Mouse (Mus musculus) lung, embryonic 14.5 days (tissue): ENCODE results near the gene Cyth4. TPM values are rescaled to one million over a fixed set of nuclear protein-coding genes. Genes with fewer than 3 reads are reported as not detected.

Source experiments
- ATAC-seq: fragments of 200-750 bp; cut with Nextera tagmentation; 2 replicates; pipeline ENCODE4 v1.8.0; 2017; ENCODE audit warnings: mild to moderate bottlenecking, moderate TSS enrichment, moderate library complexity; ENCODE audit not compliant: insufficient read depth
- DNase-seq: peaks from one replicate; pipeline ENCODE4 v3.0.0-alpha.2; 2015
- H3K27ac ChIP-seq: fragments of 300-500 bp; sonication (generic); 2 replicates; pipeline ENCODE4 v1.5.1; 2014; ENCODE audit warnings: low read depth, mild to moderate bottlenecking, moderate library complexity
- H3K27me3 ChIP-seq: fragments of 300-500 bp; sonication (generic); 2 replicates; pipeline ENCODE4 v1.6.1; 2014; ENCODE audit warnings: low read length, control low read depth; ENCODE audit not compliant: insufficient read depth
- H3K36me3 ChIP-seq: fragments of 300-500 bp; sonication (generic); 2 replicates; pipeline ENCODE4 v1.6.1; 2014; ENCODE audit warnings: control low read depth; ENCODE audit not compliant: insufficient read depth
- H3K4me1 ChIP-seq: fragments of 300-500 bp; sonication (generic); 2 replicates; pipeline ENCODE4 v1.6.1; 2014; ENCODE audit warnings: antibody characterized with exemption, control low read depth; ENCODE audit not compliant: insufficient read depth
- H3K4me2 ChIP-seq: fragments of 300-500 bp; sonication (generic); 2 replicates; pipeline ENCODE4 v1.6.1; 2014; ENCODE audit warnings: mild to moderate bottlenecking
- H3K4me3 ChIP-seq: fragments of 300-500 bp; sonication (generic); 2 replicates; pipeline ENCODE4 v1.5.1; 2014; ENCODE audit warnings: low read depth, low read length
- H3K9ac ChIP-seq: fragments of 300-500 bp; sonication (generic); 2 replicates; pipeline ENCODE4 v1.6.1; 2014
- H3K9me3 ChIP-seq: fragments of 300-500 bp; sonication (generic); 2 replicates; pipeline ENCODE4 v1.6.1; 2016; ENCODE audit warnings: low read depth, low read length, control low read depth
- CTCF ChIP-seq: IDR thresholded peaks from 2 replicates; pipeline ENCODE4 v1.5.1; 2016; ENCODE audit warnings: antibody characterized with exemption, low read depth
- WGBS: fragments of 180-500 bp; shearing (Covaris S2); extraction: QIAGEN DNeasy Blood & Tissue Kit; methylation state at CpG from one replicate; pipeline ENCODE4 v1.1.7; 2014; 5-methylcytosine and 5-hydroxymethylcytosine counted together
- polyA plus RNA-seq: library from polyadenylated mRNA; unstranded; fragments of >200 nt; fragmentation: Nextera tagmentation; extraction: Ambion mirVana; gene quantifications from 2 replicates; pipeline ENCODE4 v1.2.1, GENCODE M21; 2014

Gene Cyth4
- polyA plus RNA-seq, 1 experiment from 2014 or later = 4.9 TPM

DNA sequence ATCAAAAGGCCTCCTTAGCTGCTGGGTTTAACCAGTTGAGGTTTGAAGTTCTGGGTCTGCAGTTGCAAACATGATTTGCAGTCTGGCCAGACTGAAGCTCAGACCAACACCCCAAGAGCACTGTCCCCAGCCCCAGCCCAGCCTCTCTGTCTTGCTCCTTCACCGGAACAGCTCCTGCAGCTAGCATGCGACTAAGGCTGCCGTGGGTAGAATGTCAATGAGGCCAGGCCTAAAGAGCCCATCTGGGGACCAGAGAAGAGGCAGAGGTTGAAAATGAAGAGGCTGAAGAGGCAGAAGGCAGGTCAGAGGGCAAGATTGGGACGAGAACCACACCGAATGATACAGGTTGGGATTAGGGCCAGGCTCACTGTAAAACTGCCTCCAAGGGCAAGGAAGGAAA is 36.6 kb downstream of the Cyth4 start:
- no peaks in the 10 kb centered on the region for H3K27me3 ChIP-seq
- H3K36me3 ChIP-seq = no peaks in the 10 kb centered on the region
- H3K9me3 ChIP-seq = no peaks in the 10 kb centered on the region
- H3K4me3 ChIP-seq = no peak overlapping the region
- no peaks in the 10 kb centered on the region for H3K4me1 ChIP-seq
- TF ChIP-seq CTCF = no peak
- no peak overlapping the region for H3K27ac ChIP-seq
- 64% methylated on average over 5 of the region's 5 CpGs for WGBS
- ATAC-seq = no peak
- no peak for DNase-seq
- no peak overlapping the region for H3K9ac ChIP-seq
- H3K4me2 ChIP-seq = no peak overlapping the region

DNA sequence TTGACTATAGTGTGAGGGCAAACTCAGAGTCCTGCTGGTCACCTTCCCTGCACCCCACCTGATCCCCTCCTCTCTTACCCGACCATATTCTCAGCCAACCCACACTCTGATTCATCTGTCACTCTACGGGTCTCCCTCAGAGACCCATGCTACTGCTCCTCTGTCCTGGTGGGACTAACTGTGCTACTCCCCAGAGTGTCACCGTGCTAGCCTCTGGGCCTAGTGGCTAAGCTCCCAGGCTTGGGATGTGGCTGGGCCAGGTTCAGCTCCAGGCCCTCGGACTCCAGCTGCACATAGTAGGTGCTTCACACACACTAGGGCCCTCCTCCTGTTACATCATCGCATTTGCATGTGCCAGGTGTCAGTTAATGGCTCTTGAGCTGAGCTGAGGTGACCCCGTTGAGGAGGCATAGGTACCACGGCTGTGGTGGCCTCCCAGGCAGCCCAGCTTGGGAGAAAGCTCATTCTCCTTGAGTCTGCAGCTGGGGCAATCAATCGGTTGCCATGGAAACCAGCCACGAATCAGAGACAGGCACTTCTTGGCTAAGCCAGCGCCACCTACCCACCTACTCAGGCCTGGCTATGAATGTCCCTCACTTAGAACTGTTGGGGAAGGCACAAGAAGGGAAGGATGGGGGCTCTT is 37.4 kb downstream of the Cyth4 start:
- 0 out of 2 replicates have a peak, but pooled peaks have one; percentile 1 for TF ChIP-seq CTCF
- ATAC-seq (no peak), DNase-seq (peak; percentile 77)
- Histone ChIP-seq H3K9ac (no peak overlapping the region), H3K4me1 (no peaks in the 10 kb centered on the region), H3K36me3 (no peaks in the 10 kb centered on the region), H3K27ac (no peak overlapping the region), H3K4me2 (no peak overlapping the region), H3K9me3 (no peaks in the 10 kb centered on the region), H3K27me3 (no peaks in the 10 kb centered on the region), H3K4me3 (no peak overlapping the region)
- WGBS = 32% methylated on average over 10 of the region's 10 CpGs

DNA sequence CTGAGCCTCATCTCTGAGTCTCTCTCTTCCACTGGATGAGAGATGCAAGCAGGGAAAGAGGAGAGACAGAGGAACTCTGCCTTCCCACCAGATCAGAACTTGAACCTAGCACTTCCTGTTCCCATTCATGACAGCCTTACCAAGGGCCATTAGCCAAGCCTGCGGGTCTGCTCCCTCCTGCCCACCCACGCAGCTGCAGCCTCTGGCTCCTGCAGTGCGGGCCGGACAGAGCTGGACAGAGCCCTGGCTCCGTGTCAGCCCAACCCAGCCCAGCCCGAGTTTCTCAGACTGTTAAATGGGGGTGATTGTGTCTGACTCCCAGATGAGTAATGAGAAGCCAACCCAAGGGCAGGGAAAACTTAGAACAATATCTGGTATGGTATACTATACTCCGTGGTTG is 38.4 kb downstream of the Cyth4 start:
- Histone ChIP-seq H3K9ac (no peak overlapping the region), H3K4me3 (no peak overlapping the region), H3K4me1 (no peaks in the 10 kb centered on the region), H3K9me3 (no peaks in the 10 kb centered on the region), H3K36me3 (no peaks in the 10 kb centered on the region), H3K27me3 (no peaks in the 10 kb centered on the region), H3K4me2 (no peak overlapping the region), H3K27ac (no peak overlapping the region)
- TF ChIP-seq CTCF = no peak
- ATAC-seq (peak; percentile 78), DNase-seq (peak; percentile 69)
- 25% methylated on average over 7 of the region's 7 CpGs for WGBS

DNA sequence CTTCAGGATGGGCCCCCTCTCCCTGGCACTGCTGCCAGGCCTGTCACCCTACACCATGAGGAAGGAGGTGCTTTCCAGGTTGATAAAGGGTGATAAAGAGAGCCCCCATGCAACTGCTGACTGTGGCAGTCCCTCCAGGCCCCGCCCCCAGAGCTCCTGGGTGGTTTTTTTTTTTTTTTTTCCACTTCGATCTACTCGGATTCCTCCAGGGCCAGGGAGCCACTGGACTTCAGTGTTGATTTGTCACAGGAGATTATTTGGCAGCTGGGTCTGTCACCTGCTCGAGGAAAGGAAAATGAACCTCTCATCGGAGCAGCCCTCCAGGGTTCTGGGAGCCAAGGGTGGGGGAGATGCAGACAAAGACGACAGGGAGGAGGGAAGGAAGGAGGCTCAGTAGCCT is 46.8 kb downstream of the Cyth4 start:
- Histone ChIP-seq H3K4me3 (no peak overlapping the region), H3K9me3 (no peaks in the 10 kb centered on the region)

DNA sequence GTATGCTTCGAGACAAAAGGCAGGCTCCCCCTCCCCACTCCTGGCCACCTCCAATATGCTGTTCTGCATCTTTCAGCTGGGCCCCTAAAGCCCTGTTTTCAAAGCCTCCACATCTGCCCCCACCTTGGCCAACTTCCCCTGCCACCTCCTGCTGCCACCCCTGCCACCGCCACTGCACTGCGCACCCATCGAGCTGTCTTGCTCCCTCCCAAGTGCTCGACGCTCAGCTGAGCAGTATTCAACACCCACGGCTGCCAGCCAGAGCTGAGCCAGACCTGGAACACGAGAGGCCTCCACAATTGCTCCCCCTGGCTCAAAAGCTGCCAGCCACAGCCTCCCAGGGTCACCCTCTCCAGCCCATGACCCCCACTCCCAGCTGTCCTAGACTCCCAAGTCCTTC is 47.8 kb downstream of the Cyth4 start:
- Histone ChIP-seq H3K4me1 (no peaks in the 10 kb centered on the region), H3K9me3 (no peaks in the 10 kb centered on the region), H3K36me3 (no peaks in the 10 kb centered on the region), H3K27ac (no peak overlapping the region), H3K4me3 (no peak overlapping the region), H3K4me2 (no peak overlapping the region), H3K9ac (no peak overlapping the region), H3K27me3 (no peaks in the 10 kb centered on the region)
- DNase-seq (no peak), ATAC-seq (no peak)
- TF ChIP-seq CTCF = no peak
- 39% methylated on average over 8 of the region's 8 CpGs for WGBS

More for the DNA sequence above, 46.8 kb downstream of the Cyth4 start:
- ATAC-seq (no peak), DNase-seq (no peak)
- WGBS = 16% methylated on average over 6 of the region's 6 CpGs
- no peaks in the 10 kb centered on the region for H3K36me3 ChIP-seq
- TF ChIP-seq CTCF = no peak
- no peaks in the 10 kb centered on the region for H3K4me1 ChIP-seq
- H3K27me3 ChIP-seq = no peaks in the 10 kb centered on the region
- H3K9ac ChIP-seq = no peak overlapping the region
- no peak overlapping the region for H3K4me2 ChIP-seq
- H3K27ac ChIP-seq = no peak overlapping the region

DNA sequence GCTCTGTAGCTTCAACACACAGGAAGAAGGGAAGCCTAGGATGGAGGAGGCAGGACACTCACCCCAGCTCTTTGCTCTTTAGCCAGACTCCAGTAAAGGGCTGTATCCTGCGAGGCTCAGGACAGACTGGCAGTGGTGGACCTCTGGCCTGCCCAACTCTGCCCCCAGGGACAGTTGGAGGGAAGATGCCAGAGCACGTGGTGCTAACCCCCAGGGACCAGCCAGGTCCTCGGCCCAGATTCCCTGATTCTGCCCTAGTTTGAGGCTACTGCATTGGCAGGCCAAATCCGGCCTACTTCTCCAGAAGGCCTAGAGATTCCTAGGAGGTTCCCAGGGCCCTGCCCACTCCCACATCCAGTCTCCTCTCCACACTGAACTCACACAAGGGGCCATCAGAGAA is 50.9 kb downstream of the Cyth4 start:
- no peaks in the 10 kb centered on the region for H3K4me1 ChIP-seq
- H3K4me2 ChIP-seq = no peak overlapping the region
- H3K36me3 ChIP-seq = no peaks in the 10 kb centered on the region
- DNase-seq (no peak), ATAC-seq (no peak)
- no peak for TF ChIP-seq CTCF
- no peak overlapping the region for H3K27ac ChIP-seq
- H3K27me3 ChIP-seq = no peaks in the 10 kb centered on the region
- no peaks in the 10 kb centered on the region for H3K9me3 ChIP-seq
- H3K9ac ChIP-seq = no peak overlapping the region
- WGBS = 78% methylated on average over 4 of the region's 4 CpGs
- no peak overlapping the region for H3K4me3 ChIP-seq

DNA sequence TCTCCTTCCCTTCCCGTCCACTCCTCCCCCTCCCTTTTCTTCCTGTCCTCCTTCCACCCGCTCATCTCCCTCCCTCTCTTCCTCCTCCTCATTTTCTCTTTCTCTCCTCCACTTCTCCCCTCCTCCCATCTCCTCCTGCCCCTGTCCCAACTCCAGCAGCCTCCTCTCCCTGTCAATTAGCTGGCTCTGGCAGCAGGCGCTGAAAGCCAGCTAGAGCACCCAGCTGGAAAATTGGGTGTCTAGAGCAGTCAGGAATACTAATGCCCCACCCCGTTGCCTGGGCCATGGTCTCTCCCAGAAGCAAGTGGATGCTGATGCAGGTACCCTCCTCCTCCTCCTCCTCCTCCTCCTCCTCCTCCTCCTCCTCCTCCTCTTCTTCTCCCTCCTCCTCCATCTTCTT is 54.3 kb downstream of the Cyth4 start:
- Histone ChIP-seq H3K4me2 (no peak overlapping the region), H3K27ac (no peak overlapping the region), H3K36me3 (no peaks in the 10 kb centered on the region), H3K27me3 (no peaks in the 10 kb centered on the region), H3K9ac (no peak overlapping the region), H3K4me3 (no peak overlapping the region), H3K9me3 (no peaks in the 10 kb centered on the region), H3K4me1 (no peaks in the 10 kb centered on the region)
- WGBS = 29% methylated on average over 4 of the region's 4 CpGs
- ATAC-seq = no peak
- no peak for TF ChIP-seq CTCF
- DNase-seq = no peak
